Mouse (Mus musculus) T-helper 2 cell (primary cell): Measurements from ENCODE around the gene Pax9.

ENCODE experiments used
- in situ Hi-C: fragments of 300-600 bp; cut with MboI, MseI; formaldehyde crosslinking; loops from one replicate; pipeline ENCODE4 v1.15.1; 2025; ENCODE audit warnings: high pct_unique_total_duplicates

Pax9 gene

DNA sequence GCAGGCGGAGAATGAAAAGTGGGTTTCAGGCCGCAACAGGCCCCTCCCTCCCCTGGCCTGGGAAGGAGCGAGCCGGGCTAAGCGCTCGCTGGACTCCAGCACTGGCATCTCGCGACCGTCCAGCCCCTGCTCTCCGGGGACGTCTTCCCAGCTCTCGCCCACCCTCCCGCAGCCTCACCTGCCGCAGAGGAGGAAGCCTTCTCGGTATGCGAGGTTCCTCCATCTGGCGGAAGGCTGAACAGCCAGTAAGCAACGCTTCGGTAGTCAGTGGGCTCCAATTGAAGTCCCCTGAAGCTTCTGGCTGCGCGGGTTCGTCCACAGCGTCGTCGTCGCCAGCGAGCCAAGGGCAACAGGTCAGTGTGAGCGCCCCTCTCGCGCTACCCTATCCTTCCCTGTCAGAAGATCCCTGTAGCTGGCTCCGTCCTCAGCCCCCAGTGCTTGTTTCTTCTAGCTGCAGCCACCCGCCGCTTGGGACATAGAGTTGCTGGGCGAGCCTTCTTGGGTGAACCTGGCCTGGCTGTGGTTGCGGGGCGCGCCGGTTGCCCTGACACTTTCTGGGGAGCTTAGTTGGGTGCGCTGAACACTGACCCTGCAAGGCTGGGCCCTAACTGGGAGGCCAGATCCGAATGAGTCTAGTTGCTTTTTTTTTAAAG is at the start of gene Pax9:
Gene Pax9 (plus strand): TSS at position 341 of the 653 bp plus-strand sequence.
- in situ Hi-C loops = loop anchor here (10.0 kb wide), 1 partner anchor 853 kb away; the partner anchor contains the start of gene Foxa1

GRCm38 (mm10) chr12:56669451-56670122 is 22.0 kb upstream of the Pax9 start:
- in situ Hi-C loops = no loop called here

DNA sequence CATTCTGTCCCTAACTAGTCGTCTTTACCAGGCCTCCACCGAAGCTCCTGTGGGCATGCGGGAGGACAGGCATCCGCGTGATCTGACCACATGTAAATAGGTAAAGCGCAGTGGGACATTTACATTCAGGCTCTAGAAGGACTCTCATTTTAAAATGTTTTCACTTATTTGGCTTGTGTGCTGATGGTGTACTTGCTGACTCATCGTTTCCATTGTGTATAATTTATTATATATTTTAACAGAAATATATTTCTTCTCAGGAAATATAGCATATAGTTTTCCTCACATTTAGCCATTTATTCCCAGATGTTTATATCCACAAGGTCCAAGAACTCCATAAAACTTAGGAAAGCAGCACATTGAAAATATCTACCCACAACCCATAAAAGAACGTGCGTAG is 20.8 kb upstream of the Pax9 start:
- in situ Hi-C loops = no loop called here

DNA sequence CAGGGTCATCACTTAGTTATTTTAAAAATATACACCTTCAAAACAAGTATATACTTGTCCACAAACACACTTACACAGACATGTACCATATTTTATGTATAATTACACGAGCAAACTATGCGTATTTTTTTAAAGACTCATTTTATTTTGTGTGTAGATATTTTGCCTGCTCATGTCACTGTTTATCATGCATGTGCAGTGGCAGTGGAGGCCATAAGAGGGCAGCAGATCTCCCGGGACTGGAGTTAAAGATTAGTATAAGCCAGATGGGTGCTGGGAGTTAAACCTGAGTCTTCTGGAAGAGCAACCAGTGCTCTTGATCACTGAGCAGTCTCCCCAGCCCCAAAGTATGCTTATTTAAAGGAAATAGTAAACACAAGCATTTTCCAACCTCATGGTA is 16.8 kb upstream of the Pax9 start:
- in situ Hi-C loops = no loop called here

DNA sequence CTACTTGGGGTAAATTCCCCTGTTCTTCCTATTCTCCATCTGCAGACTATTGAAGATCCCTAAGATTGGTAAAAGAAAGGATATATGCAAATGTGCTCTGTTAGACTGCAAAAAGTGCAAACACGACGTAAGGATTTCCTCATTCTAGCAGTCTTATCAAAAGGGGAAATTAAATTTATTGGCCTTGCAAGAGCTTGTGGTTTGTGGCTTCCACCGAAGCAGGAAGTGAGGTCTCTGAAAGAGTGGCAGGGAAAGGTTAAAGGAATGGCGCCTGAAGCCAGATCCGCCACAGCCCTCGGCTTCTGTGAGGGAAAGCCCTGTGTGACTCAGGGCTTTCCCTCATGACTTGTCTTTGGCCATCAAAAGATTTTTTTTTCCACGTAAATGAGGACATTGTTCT is 13.9 kb upstream of the Pax9 start:
- in situ Hi-C loops = no loop called here

DNA sequence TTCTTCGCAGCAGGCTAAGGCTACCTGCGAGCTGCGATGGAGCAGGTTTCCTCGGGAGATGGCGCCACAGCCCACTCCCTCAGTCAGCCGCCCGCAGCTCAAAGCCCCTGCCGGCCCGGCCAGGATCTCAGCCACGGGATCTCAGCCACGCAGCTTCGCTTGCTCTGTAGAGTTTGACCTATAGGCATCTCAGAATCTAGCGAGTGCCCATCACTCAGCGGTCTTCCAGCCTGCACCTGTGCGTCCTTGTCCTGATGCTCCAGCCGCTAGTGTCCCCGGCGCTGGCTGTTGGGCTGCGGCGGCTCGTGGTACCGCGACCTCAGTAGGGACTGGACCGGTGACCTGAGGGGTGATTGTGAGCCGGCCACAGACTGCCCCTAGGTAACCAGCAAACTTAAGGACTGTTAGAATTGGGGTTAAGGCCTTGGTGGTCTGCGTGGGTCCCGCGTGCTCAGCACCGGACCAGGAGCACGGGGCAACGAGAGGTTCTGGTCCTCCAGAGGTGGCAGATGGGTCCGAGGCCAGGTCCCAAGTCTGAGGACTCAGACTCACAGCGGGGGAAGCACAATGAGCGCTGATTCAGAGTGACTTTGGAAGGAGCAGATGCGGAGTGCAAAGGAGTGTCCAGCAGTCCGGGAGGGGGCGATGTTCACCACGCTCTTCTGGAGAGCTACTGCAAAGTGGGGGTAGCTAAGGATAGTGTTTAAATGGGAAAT is 10.3 kb upstream of the Pax9 start:
- in situ Hi-C loops = no loop called here

GRCm38 (mm10) chr12:56687640-56688481 is 3.7 kb upstream of the Pax9 start:
- in situ Hi-C loops = no loop called here

- in situ Hi-C loops = no loop called here
These were observed 3.1 kb upstream of the Pax9 start for GRCm38 (mm10) chr12:56688482-56688840.

- in situ Hi-C loops = no loop called here
These were observed 2.6 kb upstream of the Pax9 start for GRCm38 (mm10) chr12:56688920-56689319.

DNA sequence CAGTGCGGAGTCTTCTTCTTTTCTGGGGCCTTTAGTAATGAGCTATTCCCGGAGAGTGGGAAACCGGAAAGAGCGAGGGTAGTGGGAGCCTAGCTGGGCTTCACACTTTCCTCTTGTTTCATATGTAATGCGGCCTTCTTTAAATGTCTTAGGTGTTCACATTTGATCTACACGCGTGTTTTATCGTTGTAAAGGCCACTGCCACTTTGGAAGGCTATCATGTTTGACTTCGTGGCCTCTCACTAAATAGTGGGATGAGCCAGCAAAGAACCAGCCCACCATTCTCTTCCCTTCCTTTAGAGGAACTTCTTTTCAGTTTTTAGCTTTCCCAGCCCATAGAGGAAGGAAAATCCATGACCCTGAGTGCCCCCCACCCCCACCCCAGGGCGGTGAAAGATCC is 2.2 kb upstream of the Pax9 start:
- in situ Hi-C loops = no loop called here

- in situ Hi-C loops = loop anchor here (10.0 kb wide), 1 partner anchor 855 kb away; the partner anchor contains the start of gene Foxa1
These were observed 1.8 kb upstream of the Pax9 start for GRCm38 (mm10) chr12:56689736-56690135.

GRCm38 (mm10) chr12:56690366-56690765 is 1.2 kb upstream of the Pax9 start:
- in situ Hi-C loops = loop anchor here (10.0 kb wide), 1 partner anchor 854 kb away; the partner anchor contains the start of gene Foxa1

GRCm38 (mm10) chr12:56691001-56691400 is 566 bp upstream of the Pax9 start:
- in situ Hi-C loops = loop anchor here (10.0 kb wide), 1 partner anchor 854 kb away; the partner anchor contains the start of gene Foxa1

DNA sequence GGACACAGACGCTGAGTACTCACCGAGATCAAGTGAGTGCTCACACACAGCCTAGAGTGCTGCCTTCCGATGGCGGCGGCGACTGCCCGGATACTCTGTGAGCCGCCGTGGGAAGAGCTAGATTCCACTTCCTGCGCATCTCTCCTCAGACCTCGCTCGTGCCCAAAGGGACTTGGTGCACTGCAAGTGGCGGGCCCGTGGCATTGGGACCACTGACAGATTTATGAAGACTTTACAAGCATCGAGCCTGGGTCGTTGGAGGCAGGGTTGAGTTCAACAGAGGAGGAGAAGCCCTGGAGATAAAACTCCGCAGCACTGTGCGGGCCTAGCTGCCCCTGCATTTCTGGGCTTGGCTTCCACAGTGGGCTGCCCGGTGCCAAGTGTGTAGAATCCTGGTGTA is 969 bp downstream of the Pax9 start:
- in situ Hi-C loops = loop anchor here (10.0 kb wide), 1 partner anchor 852 kb away; the partner anchor contains the start of gene Foxa1

GRCm38 (mm10) chr12:56693411-56694098 is 2.0 kb downstream of the Pax9 start:
- in situ Hi-C loops = loop anchor here (10.0 kb wide), 1 partner anchor 851 kb away; the partner anchor contains the start of gene Foxa1

DNA sequence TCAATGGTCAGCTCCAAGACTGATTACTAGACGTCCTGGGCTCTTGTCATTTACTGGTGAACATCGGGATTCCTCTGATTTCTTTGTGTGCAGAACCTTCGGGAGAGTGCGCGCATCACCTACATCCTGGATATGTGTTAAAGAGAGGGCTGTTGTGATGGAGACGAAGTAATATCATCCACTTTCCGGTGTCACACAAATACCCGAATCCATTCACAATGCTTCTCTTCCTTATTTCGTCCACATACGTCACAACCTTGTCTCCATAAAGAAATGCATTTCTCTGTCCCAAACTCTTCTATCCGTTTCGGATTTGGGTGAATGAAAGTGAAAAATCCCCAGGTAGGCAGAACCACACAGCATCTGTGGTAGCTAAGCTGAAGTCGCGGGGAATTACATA is 2.8 kb downstream of the Pax9 start:
- in situ Hi-C loops = loop anchor here (10.0 kb wide), 1 partner anchor 850 kb away; the partner anchor contains the start of gene Foxa1

DNA sequence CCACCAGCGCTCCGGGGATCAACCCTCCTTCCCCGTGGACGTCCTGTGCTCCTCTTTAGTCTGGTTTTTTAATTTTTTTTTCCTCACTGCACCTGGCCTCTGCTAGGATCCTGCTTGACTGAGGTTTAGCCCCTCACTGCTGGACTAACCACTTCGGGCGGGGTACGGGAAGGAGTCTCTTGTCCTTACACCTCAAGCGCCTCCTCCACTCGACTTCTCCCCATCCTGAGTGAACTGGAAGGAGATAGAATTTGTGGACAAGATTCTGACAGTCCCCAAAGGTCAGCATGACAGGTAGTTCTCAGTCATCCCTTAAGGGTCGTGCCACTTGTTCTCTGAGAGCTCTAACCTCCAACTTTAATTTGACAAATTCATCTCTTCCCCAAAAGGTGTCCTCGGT is 3.4 kb downstream of the Pax9 start:
- in situ Hi-C loops = loop anchor here (10.0 kb wide), 1 partner anchor 850 kb away; the partner anchor contains the start of gene Foxa1

DNA sequence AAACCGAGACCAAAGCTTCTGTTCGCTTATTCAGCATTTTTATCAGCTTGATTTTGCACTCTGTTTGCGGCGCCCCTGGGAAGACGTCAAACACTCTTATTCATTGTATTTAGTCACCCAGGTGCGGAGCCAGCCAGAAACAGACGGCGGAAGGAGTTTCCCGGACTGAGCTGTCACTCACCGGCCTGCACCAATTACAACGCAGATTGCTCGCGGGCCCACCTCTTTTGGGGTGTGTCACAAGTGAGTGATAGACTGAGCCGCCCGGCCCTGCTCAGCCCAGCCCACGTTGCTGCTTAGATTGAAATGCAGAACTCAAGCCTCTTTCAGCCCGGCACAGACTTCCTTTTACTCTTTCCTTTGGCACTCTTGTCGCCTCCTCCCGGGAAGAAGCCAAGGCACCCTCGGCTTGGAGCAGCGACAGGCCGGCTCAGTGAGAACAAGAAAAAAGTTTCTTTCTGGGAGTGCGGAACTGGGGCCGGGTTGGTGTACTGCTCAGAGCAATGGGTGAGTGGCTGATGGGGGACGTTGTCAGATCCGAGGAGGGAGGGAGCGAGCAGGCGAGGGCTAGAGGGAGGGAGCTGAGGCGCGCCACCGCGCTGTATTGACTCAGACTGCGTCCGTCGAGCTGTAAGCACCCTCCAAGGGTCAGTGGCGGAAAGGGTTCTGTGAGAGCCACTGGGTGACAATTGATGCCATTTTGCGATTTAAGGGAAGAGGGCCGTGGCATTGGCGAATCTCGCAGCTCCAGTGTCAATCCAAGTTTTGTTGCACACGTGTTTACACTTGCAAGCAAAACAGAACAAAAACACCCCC is 4.0 kb downstream of the Pax9 start:
- in situ Hi-C loops = loop anchor here (10.0 kb wide), 1 partner anchor 849 kb away; the partner anchor contains the start of gene Foxa1

DNA sequence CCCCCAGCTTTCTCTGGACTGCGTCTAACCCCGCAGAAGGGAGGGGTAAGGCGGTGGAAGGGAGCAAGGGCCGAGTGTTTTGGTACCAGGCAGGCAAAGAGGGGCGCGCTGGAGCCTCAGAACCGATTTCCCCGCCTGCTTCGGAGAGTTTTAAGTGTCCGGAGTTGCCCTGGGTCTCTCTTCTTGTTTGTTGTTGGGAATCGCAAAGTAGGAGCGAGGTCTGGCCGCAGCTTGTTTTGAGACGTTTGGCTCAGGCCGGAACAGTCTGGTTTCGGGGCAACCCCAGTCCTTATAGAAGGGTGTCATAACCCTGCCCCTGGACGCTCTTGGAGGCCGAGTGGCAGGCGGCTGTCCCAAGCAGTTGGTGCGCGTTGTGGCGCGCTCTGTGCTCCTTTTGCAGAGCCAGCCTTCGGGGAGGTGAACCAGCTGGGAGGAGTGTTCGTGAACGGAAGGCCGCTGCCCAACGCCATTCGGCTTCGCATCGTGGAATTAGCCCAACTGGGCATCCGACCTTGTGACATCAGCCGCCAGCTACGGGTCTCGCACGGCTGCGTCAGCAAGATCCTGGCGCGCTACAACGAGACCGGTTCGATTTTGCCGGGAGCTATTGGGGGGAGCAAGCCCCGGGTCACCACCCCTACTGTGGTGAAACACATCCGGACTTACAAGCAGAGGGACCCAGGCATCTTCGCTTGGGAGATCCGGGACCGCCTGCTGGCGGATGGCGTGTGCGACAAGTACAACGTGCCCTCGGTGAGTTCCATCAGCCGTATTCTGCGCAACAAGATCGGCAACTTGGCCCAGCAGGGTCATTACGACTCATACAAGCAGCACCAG is 4.8 kb downstream of the Pax9 start:
- in situ Hi-C loops = loop anchor here (10.0 kb wide), 1 partner anchor 848 kb away; the partner anchor contains the start of gene Foxa1
